Mouse (Mus musculus): Measurements from ENCODE around the gene Celsr2.

Gene Celsr2

GRCm38 (mm10) chr3:108411754-108412121 lies 3.6 kb downstream of the Celsr2 start:
- WGBS: 32% methylated on average over 8 of the region's 8 CpGs

GRCm38 (mm10) chr3:108411026-108411753 lies 4.2 kb downstream of the Celsr2 start:
- 31% methylated on average over 5 of the region's 5 CpGs for WGBS

GRCm38 (mm10) chr3:108410359-108410714 lies 5.0 kb downstream of the Celsr2 start:
- 37% methylated on average over 5 of the region's 5 CpGs for WGBS

GRCm38 (mm10) chr3:108409656-108410358 lies 5.5 kb downstream of the Celsr2 start:
- WGBS: 33% methylated on average over 8 of the region's 8 CpGs

GRCm38 (mm10) chr3:108408517-108409008 lies 6.8 kb downstream of the Celsr2 start:
- WGBS: 55% methylated on average over 8 of the region's 8 CpGs

GRCm38 (mm10) chr3:108406306-108406885 lies 9.0 kb downstream of the Celsr2 start:
- WGBS: 62% methylated on average over 24 of the region's 24 CpGs

GRCm38 (mm10) chr3:108405536-108406305 lies 9.6 kb downstream of the Celsr2 start:
- 31% methylated on average over 14 of the region's 14 CpGs for WGBS

- 68% methylated on average over 15 of the region's 15 CpGs for whole genome bisulfite sequencing
Observed at GRCm38 (mm10) chr3:108402528-108402920, 12.8 kb downstream of the Celsr2 start.

- 32% methylated on average over 22 of the region's 22 CpGs for WGBS
Observed at GRCm38 (mm10) chr3:108401692-108402527, 13.4 kb downstream of the Celsr2 start.

GRCm38 (mm10) chr3:108400442-108400841 lies 14.9 kb downstream of the Celsr2 start:
- 86% methylated on average over 5 of the region's 5 CpGs for WGBS

- WGBS: 88% methylated on average over 9 of the region's 9 CpGs
Observed at GRCm38 (mm10) chr3:108398281-108398680, 17.1 kb downstream of the Celsr2 start.

- WGBS: 66% methylated on average over 15 of the region's 15 CpGs
Observed at GRCm38 (mm10) chr3:108392793-108393192, 22.6 kb downstream of the Celsr2 start.

- 38% methylated on average over 10 of the region's 10 CpGs for WGBS
Observed at GRCm38 (mm10) chr3:108392299-108392698, 23.1 kb downstream of the Celsr2 start.

- WGBS: 0% methylated on average over 5 of the region's 5 CpGs
Observed at GRCm38 (mm10) chr3:108389111-108389545, 26.2 kb downstream of the Celsr2 start.

- 61% methylated on average over 10 of the region's 10 CpGs for WGBS
Observed at GRCm38 (mm10) chr3:108386186-108386585, 29.2 kb downstream of the Celsr2 start.

- WGBS: 37% methylated on average over 2 of the region's 2 CpGs
Observed at GRCm38 (mm10) chr3:108384425-108384824, 30.9 kb downstream of the Celsr2 start.

- WGBS: 3% methylated on average over 44 of the region's 44 CpGs
Observed at GRCm38 (mm10) chr3:108383485-108384354, 31.6 kb downstream of the Celsr2 start, which contains the start of gene Psrc1. Gene Psrc1 (plus strand): TSS chr3:108383839.

GRCm38 (mm10) chr3:108381945-108382875 lies 33.1 kb downstream of the Celsr2 start:
- 66% methylated on average over 14 of the region's 14 CpGs for WGBS

- WGBS: 75% methylated on average over 6 of the region's 6 CpGs
Observed at GRCm38 (mm10) chr3:108380695-108381094, 34.7 kb downstream of the Celsr2 start.

All from cerebral cortex, adult 2 months (tissue).